Mouse (Mus musculus) lung, postnatal 25 days (tissue): ENCODE measurements around the gene Nisch.
A peak's percentile ranks its signal among the peaks of the same experiment; 100 is the strongest.

Experiments used
- DNase-seq: peaks from one replicate; pipeline ENCODE4 v3.0.0; 2022; ENCODE audit warnings: low spot score

The Nisch gene

DNA sequence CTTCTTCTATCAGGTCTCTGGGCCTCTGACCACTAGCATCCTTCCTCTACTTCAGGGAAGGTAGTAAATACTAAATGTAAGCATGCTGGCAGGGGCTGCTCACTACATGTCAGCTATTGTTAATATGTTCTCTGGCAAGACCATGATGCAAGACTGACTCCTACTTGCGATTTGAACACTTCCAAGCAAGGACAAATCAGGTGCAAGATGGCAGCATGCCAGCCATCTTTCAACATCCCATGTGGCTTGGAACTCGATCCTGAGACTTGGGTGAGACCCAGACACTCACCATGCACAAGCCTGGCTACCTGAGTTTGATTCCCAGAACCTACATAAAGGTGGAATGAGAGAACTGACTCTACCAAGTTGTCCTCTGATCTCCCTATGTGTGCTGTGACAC is 24.8 kb downstream of the Nisch start:
- no peak for DNase-seq

DNA sequence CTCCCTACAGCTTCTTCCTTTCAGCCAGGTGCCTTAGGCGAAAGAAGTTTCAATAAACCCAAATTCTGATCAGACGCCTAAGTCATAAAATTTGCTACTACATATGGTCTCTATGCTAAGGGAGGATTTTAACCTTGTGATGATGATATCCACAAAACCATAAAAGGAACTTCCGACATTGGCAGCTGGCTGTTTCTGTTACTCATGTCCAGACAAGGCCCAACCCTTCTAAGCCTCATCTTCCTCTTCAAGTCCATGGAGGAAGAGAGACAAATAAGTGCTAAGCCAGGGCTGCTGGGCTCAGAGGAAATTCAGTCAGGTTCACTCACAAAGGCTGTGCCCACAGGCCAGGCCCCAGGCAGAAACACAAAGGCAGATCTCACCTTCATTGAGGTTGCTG is 27.4 kb downstream of the Nisch start:
- DNase-seq: no peak

GRCm38 (mm10) chr14:31188771-31189181 is 28.0 kb downstream of the Nisch start:
- DNase-seq: peak; percentile 75

- DNase-seq: peak; percentile 61
Observed at GRCm38 (mm10) chr14:31186656-31187055, 30.1 kb downstream of the Nisch start.

DNA sequence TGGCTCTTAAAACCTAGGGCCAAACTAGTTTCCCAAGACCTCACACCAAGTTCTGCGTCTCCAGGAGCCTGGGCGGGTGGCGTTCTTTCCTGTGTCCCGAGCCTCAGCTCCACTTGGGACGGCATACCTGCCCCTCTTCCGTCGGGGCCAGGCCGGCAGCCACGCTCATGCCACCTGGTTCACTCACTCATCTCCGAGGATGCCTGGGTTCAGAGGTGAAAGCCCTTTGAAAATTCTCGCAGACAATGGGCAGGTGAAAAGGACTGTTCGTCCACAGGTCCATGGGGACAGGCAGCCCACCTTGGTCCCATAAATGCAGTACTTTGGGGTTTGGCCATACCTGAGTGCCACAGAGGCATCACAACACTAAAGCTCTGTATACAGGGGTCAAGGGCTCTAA is 32.6 kb downstream of the Nisch start:
- DNase-seq: no peak

GRCm38 (mm10) chr14:31183541-31183940 is 33.2 kb downstream of the Nisch start:
- DNase-seq: no peak

DNA sequence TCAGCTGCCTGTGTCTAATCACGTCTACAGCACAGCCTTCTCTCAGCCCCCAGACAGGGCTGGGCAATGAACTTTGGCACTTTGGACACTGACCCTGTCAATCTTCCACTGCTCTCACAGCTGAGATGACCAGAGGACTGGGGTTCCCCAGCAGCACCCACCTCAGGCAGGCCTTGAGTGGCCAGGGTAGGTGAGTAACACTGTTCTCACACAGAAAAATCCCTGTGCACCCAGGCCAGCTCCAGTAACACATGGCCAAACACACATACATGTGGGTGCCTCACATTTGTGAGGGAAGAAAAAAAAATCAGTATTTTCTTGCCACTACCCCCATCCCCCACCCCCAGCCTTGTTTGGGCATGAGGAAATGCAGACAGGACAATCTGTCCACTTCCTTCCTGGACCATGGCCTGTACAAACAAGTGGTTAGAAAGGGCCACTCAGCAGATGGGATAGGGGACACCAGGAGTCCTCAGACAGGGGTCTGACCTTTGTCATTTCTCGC is 33.9 kb downstream of the Nisch start:
- DNase-seq: no peak

DNA sequence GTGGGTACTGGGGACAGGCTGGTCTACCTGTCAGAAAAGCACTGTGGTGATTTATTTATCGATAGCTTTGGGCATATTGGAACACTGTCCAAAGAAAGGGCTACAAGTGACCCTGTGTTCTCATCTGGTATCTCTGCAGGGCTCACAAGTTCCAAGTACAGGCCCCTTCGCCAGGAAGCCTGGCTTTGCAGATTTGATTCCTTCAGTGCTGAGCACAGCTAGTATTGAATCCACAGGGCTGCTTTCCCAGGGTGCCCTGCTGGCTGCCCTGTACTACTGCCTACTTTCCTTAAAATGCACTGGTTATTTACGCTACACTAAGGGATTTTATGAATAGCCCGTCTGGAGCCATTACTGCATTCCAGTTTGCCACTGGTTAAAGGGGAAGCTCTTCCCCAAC is 35.2 kb downstream of the Nisch start:
- no peak for DNase-seq

DNA sequence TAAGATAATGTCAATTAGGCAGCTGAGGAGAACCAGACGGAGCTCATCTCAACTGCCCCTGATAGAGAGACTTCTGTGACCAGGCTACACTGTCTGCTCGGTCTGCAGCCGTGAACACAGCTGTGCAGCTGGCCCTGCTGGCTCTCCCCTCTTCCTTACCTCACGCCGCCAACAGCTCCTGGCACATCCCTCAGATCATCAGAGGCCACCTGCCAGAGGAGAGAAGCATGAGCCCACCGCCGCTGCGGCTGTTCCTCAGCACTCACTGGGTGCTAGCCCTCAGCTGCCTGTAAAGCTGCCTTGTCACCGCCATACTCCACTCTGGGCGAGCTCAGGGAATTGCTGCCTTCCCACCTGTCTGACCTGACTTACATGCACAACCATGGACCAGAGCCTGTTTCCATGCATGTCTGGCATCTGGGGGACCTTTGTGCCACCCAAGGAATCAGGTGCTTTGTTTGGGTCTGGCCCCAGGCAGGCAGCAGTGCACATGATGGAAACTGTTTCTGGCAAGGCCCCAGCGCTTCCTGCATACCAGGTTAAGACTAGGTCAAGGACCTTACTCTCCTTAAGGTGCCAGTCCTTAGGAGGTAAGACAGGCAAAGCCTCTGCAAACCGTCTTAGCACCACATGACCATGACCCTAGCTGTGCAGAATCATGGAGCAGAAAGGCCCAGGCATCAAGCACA is 36.9 kb downstream of the Nisch start:
- no peak for DNase-seq

GRCm38 (mm10) chr14:31177715-31178114 is 39.0 kb downstream of the Nisch start:
- no peak for DNase-seq

- no peak for DNase-seq
Observed at GRCm38 (mm10) chr14:31177287-31177686, 39.5 kb downstream of the Nisch start.

GRCm38 (mm10) chr14:31173537-31173936 is 43.2 kb downstream of the Nisch start:
- no peak for DNase-seq

- no peak for DNase-seq
Observed at GRCm38 (mm10) chr14:31172781-31173455, 43.8 kb downstream of the Nisch start.

- no peak for DNase-seq
Observed at GRCm38 (mm10) chr14:31171821-31172220, 44.9 kb downstream of the Nisch start.

GRCm38 (mm10) chr14:31171386-31171785 is 45.4 kb downstream of the Nisch start:
- no peak for DNase-seq

DNA sequence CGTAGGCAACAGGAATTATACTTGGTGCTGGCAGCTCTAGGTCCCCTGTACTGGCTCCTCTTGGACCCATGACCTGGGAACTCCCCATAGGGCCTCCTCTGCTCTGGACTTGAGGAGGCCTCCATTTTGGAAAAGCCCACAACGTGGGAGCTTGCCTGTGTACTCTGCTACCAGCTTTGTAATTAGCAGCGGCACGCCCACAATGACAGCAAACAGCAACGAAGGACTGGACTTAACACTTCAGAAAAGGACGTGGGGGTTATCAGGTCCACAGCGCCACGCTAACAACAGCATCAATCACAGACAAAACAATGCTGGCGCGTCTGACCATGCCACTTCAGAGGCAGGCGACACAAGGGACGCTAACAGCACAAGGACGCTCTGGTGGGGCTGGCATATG is 45.8 kb downstream of the Nisch start:
- no peak for DNase-seq

DNA sequence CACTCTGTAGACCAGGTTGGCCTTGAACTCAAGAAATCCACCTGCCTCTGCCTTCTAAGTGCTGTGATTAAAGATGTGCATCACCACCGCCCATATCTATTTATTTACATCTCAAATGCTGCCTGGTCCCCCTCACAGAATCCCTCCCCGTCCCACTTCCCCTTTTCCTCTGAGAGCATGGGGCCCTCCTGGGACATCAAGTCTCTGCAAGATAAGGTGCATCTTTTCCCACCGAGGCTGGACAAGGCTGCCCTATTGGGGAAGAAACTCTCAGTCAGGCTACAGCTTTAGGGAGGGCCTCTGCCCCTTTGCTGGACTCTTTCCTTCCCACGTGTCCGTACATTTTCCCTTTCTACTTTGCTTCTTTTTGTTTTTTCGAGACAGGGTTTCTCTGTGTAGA is 47.2 kb downstream of the Nisch start:
- no peak for DNase-seq

- peak; percentile 63 for DNase-seq
Observed at GRCm38 (mm10) chr14:31168425-31168824, 48.3 kb downstream of the Nisch start, which contains the start of gene Stab1. TSS of gene Stab1 (minus strand) at chr14:31168641.

- DNase-seq: no peak
Observed at GRCm38 (mm10) chr14:31166827-31167226, 49.9 kb downstream of the Nisch start.

DNA sequence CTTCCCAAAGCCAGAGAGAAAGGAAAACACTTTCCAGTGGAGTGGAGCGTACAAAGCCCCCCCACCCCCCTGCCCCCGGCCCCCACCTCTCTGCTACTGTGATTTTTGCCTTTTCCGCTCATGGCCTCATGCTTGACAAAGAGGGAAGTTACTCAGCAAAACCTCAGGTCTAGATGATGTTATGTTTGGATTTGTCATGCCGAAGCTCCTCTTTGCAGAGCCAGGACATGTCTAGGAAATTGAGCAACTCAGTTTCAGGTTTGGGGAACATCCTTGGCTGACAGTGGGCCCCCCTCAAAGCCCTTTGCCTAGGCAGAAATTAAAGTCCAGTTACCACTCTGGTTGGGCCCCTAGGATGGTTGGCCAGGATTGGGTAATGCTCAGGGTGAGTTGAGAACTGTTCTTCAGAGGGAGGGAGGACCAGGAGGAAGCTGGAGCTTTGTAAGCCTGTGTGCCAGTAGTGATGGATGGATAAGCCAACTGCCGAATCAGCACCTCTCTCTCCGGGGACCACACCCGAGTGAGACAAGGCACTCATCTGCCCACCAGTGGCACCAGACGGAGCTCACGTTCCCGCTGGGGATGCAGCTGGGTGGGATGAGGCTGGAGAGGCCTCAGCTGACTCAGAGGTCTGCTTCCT is 50.6 kb downstream of the Nisch start:
- DNase-seq: peak; percentile 49

GRCm38 (mm10) chr14:31165458-31165857 is 51.3 kb downstream of the Nisch start:
- DNase-seq: no peak

GRCm38 (mm10) chr14:31165010-31165409 is 51.7 kb downstream of the Nisch start:
- DNase-seq: no peak

DNA sequence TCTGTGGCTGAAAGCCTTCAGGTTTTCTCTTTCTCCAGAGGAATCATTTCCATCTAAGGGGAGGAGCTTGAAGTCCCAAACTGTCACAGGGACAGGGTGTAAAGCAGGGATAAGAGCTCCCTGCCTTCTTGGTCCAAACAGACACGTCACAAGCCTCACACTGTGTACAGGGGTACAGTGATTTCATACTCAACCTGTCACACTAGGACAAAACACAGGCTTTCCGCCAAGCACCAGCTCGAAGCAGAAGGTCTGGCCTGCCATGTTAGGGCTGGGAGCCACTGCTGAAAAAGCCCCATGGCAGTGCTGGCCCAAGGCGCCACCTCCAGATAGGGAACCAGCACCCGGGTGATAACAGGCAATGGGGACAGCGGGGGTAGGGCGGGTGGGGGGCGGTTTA is 52.7 kb downstream of the Nisch start:
- DNase-seq: no peak
